Mouse (Mus musculus) heart, embryonic 16.5 days (tissue): ENCODE measurements around the gene Rsad1. TPM values are rescaled to one million over a fixed set of nuclear protein-coding genes. Genes with fewer than 3 reads are reported as not detected.

Experiments used
- ATAC-seq: fragments of 200-750 bp; cut with Nextera tagmentation; replicated peaks from 2 replicates; pipeline ENCODE4 v1.8.0; 2017; ENCODE audit warnings: moderate number of reproducible peaks; ENCODE audit not compliant: insufficient read depth, low FRiP score; ENCODE audit errors: extremely low read depth
- H3K27ac ChIP-seq: fragments of 300-500 bp; sonication (generic); 2 replicates; pipeline ENCODE4 v1.5.1; 2014; ENCODE audit warnings: mild to moderate bottlenecking, low read length, control low read depth, moderate library complexity
- H3K27me3 ChIP-seq: fragments of 300-500 bp; sonication (generic); 2 replicates; pipeline ENCODE4 v1.6.1; 2014; ENCODE audit warnings: low read length, mixed read lengths; ENCODE audit not compliant: control insufficient read depth, insufficient read depth
- H3K36me3 ChIP-seq: fragments of 300-500 bp; sonication (generic); 2 replicates; pipeline ENCODE4 v1.6.1; 2014; ENCODE audit not compliant: control insufficient read depth, insufficient read depth
- H3K4me1 ChIP-seq: fragments of 300-500 bp; sonication (generic); 2 replicates; pipeline ENCODE4 v1.6.1; 2014; ENCODE audit warnings: low read length, mixed read lengths; ENCODE audit not compliant: control insufficient read depth, insufficient read depth
- H3K4me2 ChIP-seq: fragments of 300-500 bp; sonication (generic); 2 replicates; pipeline ENCODE4 v1.6.1; 2014; ENCODE audit warnings: low read depth, mild to moderate bottlenecking, control low read depth, low read length
- H3K4me3 ChIP-seq: fragments of 300-500 bp; sonication (generic); 2 replicates; pipeline ENCODE4 v1.5.1; 2014; ENCODE audit warnings: mild to moderate bottlenecking, control low read depth, low read length
- H3K9ac ChIP-seq: fragments of 300-500 bp; sonication (generic); 2 replicates; pipeline ENCODE4 v1.6.1; 2014; ENCODE audit warnings: low read length, control low read depth
- H3K9me3 ChIP-seq: fragments of 300-500 bp; sonication (generic); replicated peaks from 2 replicates; pipeline ENCODE4 v1.6.1; 2016; ENCODE audit warnings: low read length; ENCODE audit not compliant: control insufficient read depth
- WGBS: fragments of 180-500 bp; shearing (Covaris S2); extraction: QIAGEN DNeasy Blood & Tissue Kit; methylation state at CpG from one replicate; pipeline ENCODE4 v1.1.7; 2014; 5-methylcytosine and 5-hydroxymethylcytosine counted together
- polyA plus RNA-seq: library from polyadenylated mRNA; unstranded; fragments of >200 nt; fragmentation: Nextera tagmentation; extraction: Ambion mirVana; gene quantifications from 2 replicates; pipeline ENCODE4 v1.2.1, GENCODE M21; 2015

Rsad1 gene
- polyA plus RNA-seq, 1 experiment from 2014 or later, result 7.3 TPM

GRCm38 (mm10) chr11:94543344-94543743 is 5.7 kb downstream of the Rsad1 start:
- Histone ChIP-seq H3K9me3 (no peaks in the 10 kb centered on the region), H3K27me3 (no peaks in the 10 kb centered on the region), H3K27ac (no peak overlapping the region), H3K36me3 (0 out of 2 replicates have a peak, but pooled peaks cover 5% of the 10 kb centered on the region), H3K4me3 (no peak overlapping the region), H3K4me2 (no peak overlapping the region), H3K9ac (no peak overlapping the region), H3K4me1 (peaks cover 7% of the 10 kb centered on the region)
- no peak for ATAC-seq
- WGBS, result 87% methylated on average over 12 of the region's 12 CpGs

GRCm38 (mm10) chr11:94542400-94542799 is 6.7 kb downstream of the Rsad1 start:
- ATAC-seq, result no peak
- no peaks in the 10 kb centered on the region for H3K9me3 ChIP-seq
- H3K4me1 ChIP-seq, result 0 out of 2 replicates have a peak, but pooled peaks cover 2% of the 10 kb centered on the region
- no peak overlapping the region for H3K9ac ChIP-seq
- WGBS, result 86% methylated on average over 4 of the region's 4 CpGs
- no peaks in the 10 kb centered on the region for H3K27me3 ChIP-seq
- H3K4me3 ChIP-seq, result no peak overlapping the region
- no peak overlapping the region for H3K27ac ChIP-seq
- 0 out of 2 replicates have a peak, but pooled peaks cover 5% of the 10 kb centered on the region for H3K36me3 ChIP-seq
- no peak overlapping the region for H3K4me2 ChIP-seq

GRCm38 (mm10) chr11:94539761-94540160 is 9.3 kb downstream of the Rsad1 start:
- no peak for ATAC-seq
- 0 out of 2 replicates have a peak, but pooled peaks cover 3% of the 10 kb centered on the region for H3K4me1 ChIP-seq
- 80% methylated on average over 7 of the region's 7 CpGs for WGBS
- no peaks in the 10 kb centered on the region for H3K27me3 ChIP-seq
- no peaks in the 10 kb centered on the region for H3K9me3 ChIP-seq
- no peak overlapping the region for H3K27ac ChIP-seq
- no peak overlapping the region for H3K4me3 ChIP-seq
- H3K9ac ChIP-seq, result no peak overlapping the region
- 0 out of 2 replicates have a peak, but pooled peaks cover 5% of the 10 kb centered on the region for H3K36me3 ChIP-seq
- no peak overlapping the region for H3K4me2 ChIP-seq

GRCm38 (mm10) chr11:94538733-94539292 is 10.2 kb downstream of the Rsad1 start:
- WGBS, result 58% methylated on average over 8 of the region's 8 CpGs
- Histone ChIP-seq H3K27ac (no peak overlapping the region), H3K36me3 (0 out of 2 replicates have a peak, but pooled peaks cover 5% of the 10 kb centered on the region), H3K4me3 (no peak overlapping the region), H3K27me3 (no peaks in the 10 kb centered on the region), H3K9ac (no peak overlapping the region), H3K9me3 (no peaks in the 10 kb centered on the region), H3K4me2 (no peak overlapping the region), H3K4me1 (0 out of 2 replicates have a peak, but pooled peaks cover 3% of the 10 kb centered on the region)
- no peak for ATAC-seq

GRCm38 (mm10) chr11:94533171-94533570 is 15.9 kb downstream of the Rsad1 start:
- Histone ChIP-seq H3K9me3 (no peaks in the 10 kb centered on the region), H3K27me3 (no peaks in the 10 kb centered on the region), H3K4me1 (0 out of 2 replicates have a peak, but pooled peaks cover 3% of the 10 kb centered on the region), H3K9ac (no peak overlapping the region), H3K4me3 (no peak overlapping the region), H3K36me3 (no peaks in the 10 kb centered on the region), H3K4me2 (no peak overlapping the region), H3K27ac (no peak overlapping the region)
- no peak for ATAC-seq
- WGBS, result 76% methylated on average over 8 of the region's 8 CpGs

- WGBS, result 63% methylated on average over 3 of the region's 3 CpGs
- no peaks in the 10 kb centered on the region for H3K36me3 ChIP-seq
Observed at GRCm38 (mm10) chr11:94528879-94529278, 20.2 kb downstream of the Rsad1 start.

GRCm38 (mm10) chr11:94526171-94526879 is 22.7 kb downstream of the Rsad1 start:
- no peaks in the 10 kb centered on the region for H3K9me3 ChIP-seq
- H3K36me3 ChIP-seq, result no peaks in the 10 kb centered on the region
- no peak overlapping the region for H3K9ac ChIP-seq
- no peak overlapping the region for H3K27ac ChIP-seq
- H3K4me3 ChIP-seq, result no peak overlapping the region
- no peak for ATAC-seq
- no peaks in the 10 kb centered on the region for H3K27me3 ChIP-seq
- no peak overlapping the region for H3K4me2 ChIP-seq
- H3K4me1 ChIP-seq, result peaks cover 10% of the 10 kb centered on the region
- WGBS, result 55% methylated on average over 9 of the region's 9 CpGs

More at GRCm38 (mm10) chr11:94528879-94529278, 20.2 kb downstream of the Rsad1 start:
- H3K4me3 ChIP-seq, result no peak overlapping the region
- H3K9me3 ChIP-seq, result no peaks in the 10 kb centered on the region
- no peaks in the 10 kb centered on the region for H3K4me1 ChIP-seq
- H3K9ac ChIP-seq, result no peak overlapping the region
- ATAC-seq, result no peak
- no peak overlapping the region for H3K27ac ChIP-seq
- no peak overlapping the region for H3K4me2 ChIP-seq
- no peaks in the 10 kb centered on the region for H3K27me3 ChIP-seq

GRCm38 (mm10) chr11:94521219-94521843 is 27.7 kb downstream of the Rsad1 start, which contains the start of gene Mycbpap:
TSS of gene Mycbpap (minus strand) at chr11:94521742.
- H3K4me2 ChIP-seq, result peak within 1 kb of the TSS; percentile 91
- peak within 1 kb of the TSS; percentile 72 for H3K9ac ChIP-seq
- peak within 1 kb of the TSS; percentile 19 for H3K27ac ChIP-seq
- no peaks in the 10 kb centered on the region for H3K27me3 ChIP-seq
- under 1% methylated on average over 42 of the region's 42 CpGs for WGBS
- peaks cover 18% of the 10 kb centered on the region for H3K4me1 ChIP-seq
- H3K4me3 ChIP-seq, result peak within 1 kb of the TSS; percentile 63
- no peaks in the 10 kb centered on the region for H3K36me3 ChIP-seq
- peak; percentile 76 for ATAC-seq
- H3K9me3 ChIP-seq, result no peaks in the 10 kb centered on the region

GRCm38 (mm10) chr11:94513452-94513851 is 35.6 kb downstream of the Rsad1 start:
- WGBS, result 44% methylated on average over 9 of the region's 9 CpGs

More at GRCm38 (mm10) chr11:94513452-94513851, 35.6 kb downstream of the Rsad1 start:
- H3K27ac ChIP-seq, result no peak overlapping the region
- H3K36me3 ChIP-seq, result no peaks in the 10 kb centered on the region
- H3K4me2 ChIP-seq, result no peak overlapping the region
- H3K27me3 ChIP-seq, result no peaks in the 10 kb centered on the region
- ATAC-seq, result no peak
- no peaks in the 10 kb centered on the region for H3K4me1 ChIP-seq
- H3K4me3 ChIP-seq, result no peak overlapping the region
- H3K9me3 ChIP-seq, result peaks cover 7% of the 10 kb centered on the region; the same call in 1 of the 2 replicates
- H3K9ac ChIP-seq, result no peak overlapping the region
